Mouse (Mus musculus): ENCODE data around the gene Copg2. TPM values are rescaled to one million over a fixed set of nuclear protein-coding genes. Genes with fewer than 3 reads are reported as not detected.
"Not testable (repeated sequence)": the region's sequence is repeated elsewhere in the genome, so short reads cannot be mapped to it uniquely, and the experiment has no call there.

Gene Copg2
- total RNA-seq, 2 experiments from 2014 or later, result 82.0 to 82.5 TPM

GRCm38 (mm10) chr6:30849818-30850217 lies 46.8 kb downstream of the Copg2 start:
- no peak for DNase-seq (ENCODE audit: extremely low spot score in 1 of 2, low spot score in 1 of 2)

GRCm38 (mm10) chr6:30832241-30832640 lies 64.4 kb downstream of the Copg2 start:
- DNase-seq (ENCODE audit: extremely low spot score in 1 of 2, low spot score in 1 of 2), result no peak

DNA sequence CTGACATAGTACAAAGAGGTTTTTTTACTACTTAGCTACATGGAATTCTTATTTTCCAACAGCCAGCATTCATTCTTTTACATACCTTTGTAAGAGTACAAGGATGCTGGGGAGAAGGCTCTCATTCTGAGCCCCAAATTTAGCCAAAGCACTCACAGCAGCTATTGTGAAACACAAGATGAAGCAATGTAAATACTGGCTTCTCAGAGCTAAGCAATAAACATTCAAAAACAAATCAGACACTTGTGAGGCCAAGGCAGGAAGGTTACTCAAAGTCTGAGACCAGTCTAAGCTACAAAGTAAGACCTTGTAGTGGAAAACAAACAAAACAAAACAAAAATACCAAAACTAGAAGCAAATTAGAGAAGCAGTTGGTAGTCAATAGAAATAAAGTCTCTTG lies 83.0 kb downstream of the Copg2 start:
- DNase-seq (ENCODE audit: extremely low spot score in 1 of 2, low spot score in 1 of 2), result no peak

DNA sequence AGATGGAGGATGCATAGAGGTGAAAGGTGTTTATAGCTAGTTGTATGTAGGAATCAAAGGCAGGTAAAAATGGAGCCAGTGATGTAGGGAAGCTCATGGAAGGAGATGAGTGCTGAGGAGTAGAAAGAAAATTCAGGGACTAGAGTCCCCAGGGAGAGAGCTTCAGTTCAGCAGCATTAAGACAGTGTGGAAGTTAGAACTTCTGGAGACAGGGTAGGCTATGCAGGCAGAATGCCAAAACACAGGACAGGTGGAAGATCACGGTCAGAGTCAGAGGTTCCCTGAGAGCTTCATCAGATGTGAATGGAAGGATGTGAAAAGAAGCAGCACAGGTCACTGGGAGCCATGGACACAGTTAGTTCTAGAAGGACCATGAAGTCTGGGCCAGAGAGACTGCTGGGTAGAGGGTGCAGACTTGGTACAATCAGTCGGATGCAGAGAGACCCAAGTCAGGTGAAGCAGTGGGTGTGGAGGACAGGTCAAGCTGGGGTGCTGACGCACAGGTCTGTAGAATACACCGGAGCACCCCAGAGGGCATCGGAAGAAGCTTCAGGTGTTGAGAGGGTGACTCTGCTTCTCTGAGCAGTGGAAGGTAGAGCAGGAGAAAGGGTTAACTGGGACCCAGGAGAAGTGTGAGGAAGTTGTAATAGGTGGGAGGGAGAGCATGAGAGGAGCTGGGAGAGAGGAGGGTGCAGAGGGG lies 91.4 kb downstream of the Copg2 start:
- no peak for DNase-seq (ENCODE audit: extremely low spot score in 1 of 2, low spot score in 1 of 2)

- DNase-seq (ENCODE audit: extremely low spot score in 1 of 2, low spot score in 1 of 2), result peak; percentile 7 to 36
Measured at GRCm38 (mm10) chr6:30804389-30805052, 92.1 kb downstream of the Copg2 start.

GRCm38 (mm10) chr6:30802915-30803314 lies 93.7 kb downstream of the Copg2 start:
- not testable (repeated sequence) for DNase-seq (ENCODE audit: extremely low spot score in 1 of 2, low spot score in 1 of 2)

DNA sequence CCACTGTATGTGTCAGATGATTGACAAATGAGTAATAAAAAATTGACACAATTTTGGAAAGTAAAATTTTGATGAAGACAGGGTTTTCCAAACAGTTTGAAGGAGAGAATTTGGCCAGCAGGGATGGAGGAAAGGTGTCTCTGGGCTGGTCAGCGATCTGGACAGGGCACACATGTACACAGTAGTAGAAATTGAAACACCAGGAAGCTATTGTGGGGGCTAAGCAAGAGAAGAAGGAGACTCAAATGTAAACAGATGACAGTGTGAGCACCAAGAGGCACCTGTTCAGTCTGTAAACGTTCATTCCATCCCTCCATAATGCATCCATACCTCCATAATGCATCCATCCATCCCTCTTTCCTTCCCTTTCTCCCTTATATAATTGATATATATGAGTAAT lies 145.4 kb downstream of the Copg2 start:
- no peak for DNase-seq (ENCODE audit: extremely low spot score in 1 of 2, low spot score in 1 of 2)

GRCm38 (mm10) chr6:30750482-30750881 lies 146.1 kb downstream of the Copg2 start:
- no peak for DNase-seq (ENCODE audit: extremely low spot score in 1 of 2, low spot score in 1 of 2)

DNA sequence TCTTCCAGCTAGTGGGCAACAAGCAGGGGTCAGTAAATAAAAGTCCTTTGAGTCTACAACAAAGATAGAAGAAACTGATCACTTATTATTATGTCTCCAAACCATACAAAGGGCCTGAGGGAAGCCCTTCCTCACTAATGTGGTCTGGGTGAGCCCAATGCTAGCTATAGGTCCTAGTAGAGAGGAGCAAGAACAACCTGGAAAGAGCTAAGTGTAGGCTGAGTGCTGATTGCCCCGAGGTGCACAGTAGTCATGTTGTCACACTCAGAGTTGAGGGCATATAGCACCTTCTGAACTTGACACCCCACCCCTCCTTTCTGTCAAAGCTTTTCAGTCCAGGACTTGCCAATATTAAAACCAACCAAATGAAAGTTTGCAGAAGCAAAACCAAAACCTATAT lies 146.7 kb downstream of the Copg2 start:
- DNase-seq (ENCODE audit: extremely low spot score in 1 of 2, low spot score in 1 of 2), result no peak

GRCm38 (mm10) chr6:30749042-30749689 lies 147.4 kb downstream of the Copg2 start:
- DNase-seq (ENCODE audit: extremely low spot score in 1 of 2, low spot score in 1 of 2), result no peak

- peak in 1 of 2 experiments; percentile 21 for DNase-seq (ENCODE audit: extremely low spot score in 1 of 2, low spot score in 1 of 2)
Measured at GRCm38 (mm10) chr6:30748358-30748910, 148.2 kb downstream of the Copg2 start.

GRCm38 (mm10) chr6:30747631-30748357 lies 148.8 kb downstream of the Copg2 start:
- DNase-seq (ENCODE audit: extremely low spot score in 1 of 2, low spot score in 1 of 2), result no peak

GRCm38 (mm10) chr6:30745591-30745990 lies 151.0 kb downstream of the Copg2 start:
- DNase-seq (ENCODE audit: extremely low spot score in 1 of 2, low spot score in 1 of 2), result no peak

GRCm38 (mm10) chr6:30744846-30745245 lies 151.7 kb downstream of the Copg2 start:
- no peak for DNase-seq (ENCODE audit: extremely low spot score in 1 of 2, low spot score in 1 of 2)

GRCm38 (mm10) chr6:30739177-30739747 lies 157.3 kb downstream of the Copg2 start:
- no peak for DNase-seq (ENCODE audit: extremely low spot score in 1 of 2, low spot score in 1 of 2)

DNA sequence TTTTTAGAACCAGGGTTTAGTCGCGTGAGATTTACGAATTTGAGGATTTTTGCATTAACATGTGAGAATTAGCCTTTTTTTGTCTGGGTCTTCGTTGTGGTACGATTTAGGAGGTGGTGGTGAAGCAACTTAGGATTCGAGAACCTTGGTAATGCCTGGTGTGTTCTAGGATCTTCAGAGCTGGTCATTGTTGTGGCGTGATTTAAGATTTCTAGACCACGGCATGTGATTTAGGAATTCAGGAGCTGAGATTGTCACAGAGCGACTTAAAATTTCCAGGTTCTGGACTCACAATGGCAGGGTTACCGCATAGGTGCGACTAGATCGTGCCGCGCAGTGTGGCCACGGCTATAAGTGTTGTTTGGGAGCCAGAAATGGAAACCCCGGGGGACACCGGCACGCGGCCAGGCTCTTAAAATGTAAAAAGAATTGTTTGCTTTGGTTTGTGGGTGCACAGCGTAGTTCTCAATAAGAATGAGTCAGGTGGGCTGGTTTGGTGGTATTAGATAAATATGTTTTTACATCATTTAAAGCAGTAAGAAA lies 158.1 kb downstream of the Copg2 start:
- DNase-seq (ENCODE audit: extremely low spot score in 1 of 2, low spot score in 1 of 2), result no peak

- DNase-seq (ENCODE audit: extremely low spot score in 1 of 2, low spot score in 1 of 2), result peak; percentile 66 to 68
Measured at GRCm38 (mm10) chr6:30737548-30738463, 158.8 kb downstream of the Copg2 start.

DNA sequence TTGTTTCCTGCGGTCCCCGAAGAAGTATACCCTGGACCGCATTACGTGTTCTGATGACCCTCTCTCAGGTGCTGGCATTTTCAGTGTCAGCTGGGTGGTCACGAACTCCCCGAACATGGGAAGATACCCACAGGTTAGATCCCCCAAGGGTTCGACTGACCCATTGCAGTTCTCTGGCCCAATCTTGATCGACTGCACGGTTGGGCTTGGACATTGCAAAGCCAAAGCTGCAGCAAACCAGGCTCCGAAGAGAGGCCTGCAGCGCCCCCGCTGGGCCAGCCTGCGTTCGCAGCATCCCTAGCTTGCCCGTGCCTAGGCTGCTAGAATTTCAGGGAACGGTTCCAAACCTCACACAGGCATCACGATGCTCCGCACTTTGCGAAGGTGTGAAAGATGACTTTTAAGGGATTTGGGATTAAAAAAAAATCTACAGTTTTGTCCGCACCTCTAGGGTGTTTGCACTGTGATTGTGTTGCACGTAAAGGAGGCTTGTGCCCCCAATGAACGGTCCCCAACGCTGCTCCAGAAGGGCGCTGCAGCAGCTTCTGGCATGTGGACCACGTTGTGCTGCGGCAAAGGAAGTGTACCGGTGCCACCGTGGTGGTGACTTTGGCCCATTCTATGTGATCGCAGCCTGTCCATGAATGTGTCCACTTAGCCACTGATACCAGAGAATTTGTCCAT lies 159.6 kb downstream of the Copg2 start:
- peak; percentile 49 to 63 for DNase-seq (ENCODE audit: extremely low spot score in 1 of 2, low spot score in 1 of 2)
